Mouse (Mus musculus) CH12.LX (cell line): ENCODE data around the gene Tas1r2. TPM values are rescaled to one million over a fixed set of nuclear protein-coding genes. Genes with fewer than 3 reads are reported as not detected.

ENCODE experiments used
- DNase-seq: peaks from one replicate; pipeline ENCODE4 v3.0.0-alpha.2; 2013; ENCODE audit errors: extremely low read depth
- H3K27ac ChIP-seq: 2 replicates; pipeline ENCODE4 v1.5.1; 2012; ENCODE audit warnings: low read depth, mild to moderate bottlenecking, control low read depth, moderate library complexity; ENCODE audit not compliant: insufficient read depth
- H3K27me3 ChIP-seq: replicated peaks from 2 replicates; pipeline ENCODE3; 2012; ENCODE audit warnings: inconsistent platforms
- H3K36me3 ChIP-seq, 2 experiments: replicated peaks in 1 of 2; 2 replicates each; pipeline versions ENCODE3 to v1.6.1; 2012; ENCODE audit warnings: inconsistent platforms in 1 of 2, low read length in 1 of 2, mild to moderate bottlenecking in 1 of 2, mixed read lengths in 1 of 2, moderate library complexity in 1 of 2; ENCODE audit not compliant: control insufficient read depth in 1 of 2, insufficient read depth in 1 of 2
- H3K4me1 ChIP-seq, 2 experiments: 2 replicates each; pipeline ENCODE4 v1.6.1; 2012; ENCODE audit warnings: inconsistent platforms in 1 of 2, moderate library complexity in 1 of 2; ENCODE audit not compliant: insufficient read depth in 2 of 2, control insufficient read depth in 1 of 2
- H3K4me2 ChIP-seq: 2 replicates; pipeline ENCODE4 v1.6.1; 2012; ENCODE audit warnings: low read depth, mild to moderate bottlenecking, control low read depth; ENCODE audit not compliant: poor library complexity, insufficient read depth, severe bottlenecking
- H3K4me3 ChIP-seq, 3 experiments: fragments of 150-350 bp in 1 of 3; sonication (generic) in 1 of 3; replicated peaks in 1 of 3; 2 replicates each; pipeline versions ENCODE3 to v1.5.1; 2011 to 2012; ENCODE audit warnings: low read depth in 2 of 3, low read length in 2 of 3, mild to moderate bottlenecking in 2 of 3, moderate library complexity in 2 of 3, control low read depth in 1 of 3, improper control_type of control experiment in 1 of 3, inconsistent platforms in 1 of 3, mixed read lengths in 1 of 3; ENCODE audit not compliant: poor library complexity in 1 of 3
- H3K79me2 ChIP-seq: replicated peaks from 2 replicates; pipeline ENCODE4 v1.6.1; 2012; ENCODE audit warnings: mild to moderate bottlenecking, moderate library complexity; ENCODE audit not compliant: control insufficient read depth, poor library complexity, insufficient read depth, severe bottlenecking; ENCODE audit errors: extremely low read depth
- H3K9ac ChIP-seq: 2 replicates; pipeline ENCODE4 v1.6.1; 2012; ENCODE audit warnings: low read depth, mild to moderate bottlenecking, control low read depth, moderate library complexity; ENCODE audit not compliant: insufficient read depth
- H3K9me3 ChIP-seq: replicated peaks from 2 replicates; pipeline ENCODE3; 2012; ENCODE audit warnings: low read length, inconsistent platforms, mixed read lengths
- BHLHE40 ChIP-seq: IDR thresholded peaks from 2 replicates; pipeline ENCODE4 v1.6.1; 2011; ENCODE audit warnings: mild to moderate bottlenecking, low read depth, low read length, improper control_type of control experiment
- CHD2 ChIP-seq: IDR thresholded peaks from 2 replicates; pipeline ENCODE4 v1.6.1; 2011; ENCODE audit warnings: low read length, improper control_type of control experiment
- CTCF ChIP-seq, 2 experiments: IDR thresholded peaks in 1 of 2; conservative IDR thresholded peaks in 1 of 2; 2 replicates each; pipeline ENCODE4 v1.5.1; 2011 to 2012; ENCODE audit warnings: low read depth in 2 of 2, low read length in 2 of 2, improper control_type of control experiment in 1 of 2, inconsistent platforms in 1 of 2, mild to moderate bottlenecking in 1 of 2, moderate library complexity in 1 of 2
- EP300 ChIP-seq: IDR thresholded peaks from 2 replicates; pipeline ENCODE4 v1.6.1; 2011; ENCODE audit warnings: low read length, improper control_type of control experiment
- ETS1 ChIP-seq: conservative IDR thresholded peaks from 2 replicates; pipeline ENCODE4 v1.6.1; 2012; ENCODE audit warnings: low read depth, mild to moderate bottlenecking, inconsistent platforms, low read length, improper control_type of control experiment, moderate library complexity
- HCFC1 ChIP-seq: IDR thresholded peaks from 2 replicates; pipeline ENCODE4 v1.6.1; 2012; ENCODE audit warnings: low read depth, mild to moderate bottlenecking, inconsistent platforms, low read length, improper control_type of control experiment
- IRF4 ChIP-seq: IDR thresholded peaks from 2 replicates; pipeline ENCODE4 v1.6.1; 2014; ENCODE audit warnings: low read depth, mild to moderate bottlenecking, inconsistent platforms, low read length, improper control_type of control experiment
- JUN ChIP-seq: IDR thresholded peaks from 2 replicates; pipeline ENCODE4 v1.6.1; 2011; ENCODE audit warnings: low read depth, mild to moderate bottlenecking, low read length, improper control_type of control experiment, moderate library complexity; ENCODE audit not compliant: insufficient read depth
- MAFK ChIP-seq: IDR thresholded peaks from 2 replicates; pipeline ENCODE4 v1.6.1; 2011; ENCODE audit warnings: low read length, improper control_type of control experiment; ENCODE audit not compliant: insufficient replicate concordance
- MAX ChIP-seq: IDR thresholded peaks from 2 replicates; pipeline ENCODE4 v1.6.1; 2011; ENCODE audit warnings: low read length, improper control_type of control experiment
- MAZ ChIP-seq: IDR thresholded peaks from 2 replicates; pipeline ENCODE4 v1.6.1; 2012; ENCODE audit warnings: low read depth, mild to moderate bottlenecking, inconsistent platforms, low read length, improper control_type of control experiment, moderate library complexity
- MYC ChIP-seq: IDR thresholded peaks from 2 replicates; pipeline ENCODE4 v1.6.1; 2011; ENCODE audit warnings: low read depth, mild to moderate bottlenecking, improper control_type of control experiment, low read length
- NRF1 ChIP-seq: IDR thresholded peaks from 2 replicates; pipeline ENCODE4 v1.6.1; 2014; ENCODE audit warnings: low read depth, mild to moderate bottlenecking, inconsistent platforms, low read length, improper control_type of control experiment, moderate library complexity
- PAX5 ChIP-seq: IDR thresholded peaks from 2 replicates; pipeline ENCODE4 v1.6.1; 2012; ENCODE audit warnings: low read length, inconsistent platforms, mixed read lengths
- POLR2A ChIP-seq: IDR thresholded peaks from 2 replicates; pipeline ENCODE4 v1.6.1; 2011; ENCODE audit warnings: low read depth, mild to moderate bottlenecking, improper control_type of control experiment, low read length
- POLR2AphosphoS2 ChIP-seq: IDR thresholded peaks from 2 replicates; pipeline ENCODE4 v1.6.1; 2011; ENCODE audit warnings: low read depth, low read length, improper control_type of control experiment
- RAD21 ChIP-seq: IDR thresholded peaks from 2 replicates; pipeline ENCODE4 v1.6.1; 2011; ENCODE audit warnings: low read depth, mild to moderate bottlenecking, low read length, improper control_type of control experiment, moderate library complexity
- SIN3A ChIP-seq: IDR thresholded peaks from 2 replicates; pipeline ENCODE4 v1.6.1; 2012; ENCODE audit warnings: low read length, improper control_type of control experiment, inconsistent platforms
- SMC3 ChIP-seq: IDR thresholded peaks from 2 replicates; pipeline ENCODE4 v1.6.1; 2011; ENCODE audit warnings: low read depth, low read length, improper control_type of control experiment
- UBTF ChIP-seq: IDR thresholded peaks from 2 replicates; pipeline ENCODE4 v1.6.1; 2012; ENCODE audit warnings: low read depth, mild to moderate bottlenecking, inconsistent platforms, low read length, improper control_type of control experiment, moderate library complexity
- USF2 ChIP-seq: conservative IDR thresholded peaks from 2 replicates; pipeline ENCODE4 v1.6.1; 2011; ENCODE audit warnings: low read depth, low read length, improper control_type of control experiment
- ZMIZ1 ChIP-seq: IDR thresholded peaks from 2 replicates; pipeline ENCODE4 v1.6.1; 2012; ENCODE audit warnings: low read depth, mild to moderate bottlenecking, inconsistent platforms, low read length, improper control_type of control experiment
- ZNF384 ChIP-seq: IDR thresholded peaks from 2 replicates; pipeline ENCODE4 v1.6.1; 2012; ENCODE audit warnings: low read depth, low read length, improper control_type of control experiment, inconsistent platforms
- dilution Hi-C: fragments of 300-500 bp; cut with MboI; formaldehyde crosslinking; loops from 2 replicates; pipeline ENCODE4 v1.14.3; 2020; ENCODE audit warnings: low sequenced_read_pairs; ENCODE audit not compliant: extremely low pct_unique_long_range_greater_than_20kb, extremely low pct_ligation_motif_present
- in situ Hi-C: fragments of 300-500 bp; cut with MboI; formaldehyde crosslinking; loops from 3 replicates; pipeline ENCODE4 v1.14.3; 2019; ENCODE audit warnings: low sequenced_read_pairs, low pct_ligation_motif_present, low pct_unique_long_range_greater_than_20kb, mixed read lengths
- polyA plus RNA-seq: library from polyadenylated mRNA; unstranded; fragments of >175 nt; gene quantifications from 2 replicates; pipeline ENCODE4 v1.2.1, GENCODE M21; 2012; ENCODE audit warnings: low read depth; ENCODE audit not compliant: insufficient read length
- total RNA-seq, 2 experiments: library from RNA; depleted of rRNA; stranded (reverse); fragments of 300-350 nt in 1 of 2; fragments of >200 nt in 1 of 2; gene quantifications; 2 replicates each; pipeline ENCODE4 v1.2.3; 2012 to 2014

The Tas1r2 gene
- total and polyA plus RNA-seq, 3 experiments, result not detected

DNA sequence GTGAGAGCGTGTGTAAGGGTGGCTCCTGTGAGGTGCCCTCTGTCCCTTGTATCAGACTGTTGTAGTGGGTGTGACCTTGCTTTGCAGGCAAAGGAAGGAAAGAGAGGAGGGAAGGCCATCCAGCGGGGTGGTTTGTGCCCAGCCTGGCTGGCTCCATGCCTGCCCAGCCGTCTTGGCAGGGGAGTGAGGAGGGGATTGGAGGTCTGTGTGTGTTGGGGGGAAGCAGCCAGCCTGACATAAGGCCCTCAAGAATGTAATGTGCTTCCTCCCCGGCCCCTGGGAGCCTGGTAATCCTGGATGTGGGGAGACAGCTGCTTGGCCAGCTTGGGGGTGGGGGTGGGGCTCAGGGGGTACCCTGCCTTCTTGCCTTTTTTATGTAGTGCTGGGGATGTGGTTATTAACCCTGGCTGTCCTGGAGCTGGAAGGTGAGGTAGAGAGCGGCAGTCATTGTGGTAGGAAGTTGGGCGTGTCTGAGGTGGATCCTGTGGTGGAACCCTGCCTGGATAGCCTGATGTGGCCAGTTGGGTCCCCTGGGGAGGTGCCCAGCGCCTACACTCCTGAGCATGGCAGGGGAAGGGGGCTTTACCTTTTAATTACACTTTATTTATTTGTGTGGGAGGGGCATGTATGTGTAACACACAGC lies 36.4 kb downstream of the Tas1r2 start:
- no peak for TF ChIP-seq CHD2
- TF ChIP-seq SIN3A, result no peak
- no peak for TF ChIP-seq RAD21
- TF ChIP-seq ZNF384, result no peak
- TF ChIP-seq UBTF, result no peak
- no peak for TF ChIP-seq MAZ
- TF ChIP-seq MYC, result no peak
- no peaks in the 10 kb centered on the region for H3K4me1 ChIP-seq
- dilution Hi-C loops (no loop called here), in situ Hi-C loops (loop anchor here (10.0 kb wide), 1 partner anchor 165 kb away; no protein-coding TSS in a partner anchor)
- DNase-seq, result no peak
- H3K9me3 ChIP-seq, result no peaks in the 10 kb centered on the region
- H3K27me3 ChIP-seq, result peaks cover 70% of the 10 kb centered on the region
- H3K79me2 ChIP-seq, result no peaks in the 10 kb centered on the region
- no peak overlapping the region for H3K9ac ChIP-seq
- no peak overlapping the region for H3K27ac ChIP-seq
- no peaks in the 10 kb centered on the region for H3K36me3 ChIP-seq
- H3K4me3 ChIP-seq, result no peak overlapping the region
- no peak overlapping the region for H3K4me2 ChIP-seq

DNA sequence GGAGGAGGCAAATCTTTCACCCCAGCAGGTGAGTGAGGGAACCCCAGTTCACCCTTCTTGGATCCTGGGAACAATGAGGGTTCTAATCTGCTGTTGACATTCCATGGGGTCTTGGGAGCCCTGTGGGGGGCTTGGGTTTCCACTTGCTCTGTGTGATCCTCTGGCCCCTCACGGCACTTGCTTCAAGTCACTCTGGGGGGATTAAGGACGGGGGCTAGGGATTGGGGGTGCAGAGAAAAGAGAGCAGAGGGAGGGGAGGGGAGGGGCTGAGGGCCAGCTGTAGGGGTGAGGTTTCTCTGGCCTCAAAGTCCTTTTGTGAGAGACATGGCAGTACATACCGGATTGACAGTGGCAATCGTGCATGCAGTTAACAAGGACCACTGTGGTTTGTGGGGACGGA lies 40.0 kb downstream of the Tas1r2 start:
- no peak overlapping the region for H3K27ac ChIP-seq
- dilution Hi-C loops, result no loop called here
- in situ Hi-C loops, result no loop called here

DNA sequence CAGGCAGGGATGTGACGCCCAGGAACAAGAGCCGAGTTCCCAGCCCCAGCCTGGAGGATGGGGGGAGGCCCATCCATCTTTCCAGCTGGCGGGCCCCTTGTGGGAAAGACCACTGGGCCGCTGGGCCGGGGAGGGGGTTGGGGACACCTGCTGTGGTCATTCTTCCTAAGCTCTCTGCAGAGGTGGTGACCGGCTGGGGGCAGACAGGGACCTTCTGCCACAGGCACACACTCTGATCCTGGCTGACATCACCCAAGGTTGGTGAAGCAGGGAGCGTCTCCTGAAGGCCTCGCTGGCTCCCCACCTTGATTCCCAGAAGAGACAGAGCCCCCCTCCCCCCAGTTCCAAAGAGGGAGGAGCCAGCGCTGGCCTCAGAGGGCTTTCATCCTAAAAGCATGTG lies 44.4 kb downstream of the Tas1r2 start:
- H3K9me3 ChIP-seq, result peaks cover 2% of the 10 kb centered on the region
- H3K4me2 ChIP-seq, result no peak overlapping the region
- TF ChIP-seq BHLHE40, result no peak
- no peak for TF ChIP-seq HCFC1
- TF ChIP-seq MAFK, result no peak
- no peak for TF ChIP-seq SMC3
- no peak for TF ChIP-seq MAX
- no peak for TF ChIP-seq ZMIZ1
- no peak for TF ChIP-seq MAZ
- no peak for TF ChIP-seq POLR2AphosphoS2
- TF ChIP-seq IRF4, result no peak
- no peak for TF ChIP-seq JUN
- TF ChIP-seq ETS1, result no peak
- TF ChIP-seq PAX5, result no peak
- no peak for TF ChIP-seq SIN3A
- TF ChIP-seq USF2, result no peak
- TF ChIP-seq CTCF (conservative IDR thresholded peaks at IDR 0.05 in 1 of 2, IDR thresholded peaks at IDR 0.05 in 1 of 2; ENCODE audit: low read depth in 2 of 2, low read length in 2 of 2), result no peak
- TF ChIP-seq, all 38 proteins: peak for 0
- H3K4me1 ChIP-seq, result no peaks in the 10 kb centered on the region
- no peak overlapping the region for H3K9ac ChIP-seq
- H3K79me2 ChIP-seq, result no peaks in the 10 kb centered on the region
- H3K27ac ChIP-seq, result no peak overlapping the region
- H3K36me3 ChIP-seq, result no peaks in the 10 kb centered on the region
- dilution Hi-C loops (no loop called here), in situ Hi-C loops (no loop called here)
- H3K27me3 ChIP-seq, result peaks cover 60% of the 10 kb centered on the region
- H3K4me3 ChIP-seq, result no peak overlapping the region
- no peak for DNase-seq

More for the DNA sequence above, 40.0 kb downstream of the Tas1r2 start:
- no peaks in the 10 kb centered on the region for H3K4me1 ChIP-seq
- H3K4me3 ChIP-seq, result no peak overlapping the region
- DNase-seq, result no peak
- H3K9ac ChIP-seq, result no peak overlapping the region
- no peaks in the 10 kb centered on the region for H3K36me3 ChIP-seq
- no peaks in the 10 kb centered on the region for H3K9me3 ChIP-seq
- no peaks in the 10 kb centered on the region for H3K79me2 ChIP-seq
- H3K4me2 ChIP-seq, result no peak overlapping the region
- H3K27me3 ChIP-seq, result peaks cover 71% of the 10 kb centered on the region
- no peak for TF ChIP-seq EP300
- no peak for TF ChIP-seq RAD21
- TF ChIP-seq MAX, result no peak
- TF ChIP-seq POLR2A, result no peak
- no peak for TF ChIP-seq NRF1
